Mouse (Mus musculus): ENCODE measurements at regions not wholly inside any gene's neighbourhood (a gene's known extent, or its start where the extent isn't known, plus 50 kb on each side); places are given as distances from the start of the nearest gene placed in this dataset.
A peak's percentile ranks its signal among the peaks of the same experiment; 100 is the strongest.

DNA sequence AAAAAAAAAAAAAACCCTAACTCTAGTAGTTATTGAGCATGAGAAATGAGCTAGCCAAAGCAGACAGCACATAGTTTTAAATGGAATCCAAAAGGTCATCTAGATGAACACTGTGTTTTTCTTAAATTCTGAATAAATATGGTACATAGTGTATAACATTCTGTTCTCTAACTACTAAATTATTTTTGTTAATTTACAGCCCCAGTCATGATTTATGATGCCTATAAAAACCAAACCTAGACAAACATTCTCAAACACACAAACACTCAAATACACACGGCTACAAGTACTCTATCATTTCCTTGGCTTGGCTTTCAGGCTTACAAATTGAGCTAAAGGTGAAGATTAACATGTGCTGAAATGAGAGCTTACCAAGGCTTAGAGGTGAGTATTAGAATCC is 188.8 kb downstream of the Sucnr1 start:
- no peak overlapping the region for H3K4me2 ChIP-seq
- no peaks in the 10 kb centered on the region for H3K36me3 ChIP-seq (ENCODE audit: poor library complexity, severe bottlenecking)
- no peak overlapping the region for H3K27ac ChIP-seq
- H3K9me3 ChIP-seq (replicated peaks): no peaks in the 10 kb centered on the region
- H3K4me3 ChIP-seq: no peak overlapping the region
- no peak for ATAC-seq
- H3K27me3 ChIP-seq: no peaks in the 10 kb centered on the region
- 95% methylated on average over 1 of the region's 1 CpGs for WGBS
- H3K9ac ChIP-seq: no peak overlapping the region
- H3K4me1 ChIP-seq: no peaks in the 10 kb centered on the region

DNA sequence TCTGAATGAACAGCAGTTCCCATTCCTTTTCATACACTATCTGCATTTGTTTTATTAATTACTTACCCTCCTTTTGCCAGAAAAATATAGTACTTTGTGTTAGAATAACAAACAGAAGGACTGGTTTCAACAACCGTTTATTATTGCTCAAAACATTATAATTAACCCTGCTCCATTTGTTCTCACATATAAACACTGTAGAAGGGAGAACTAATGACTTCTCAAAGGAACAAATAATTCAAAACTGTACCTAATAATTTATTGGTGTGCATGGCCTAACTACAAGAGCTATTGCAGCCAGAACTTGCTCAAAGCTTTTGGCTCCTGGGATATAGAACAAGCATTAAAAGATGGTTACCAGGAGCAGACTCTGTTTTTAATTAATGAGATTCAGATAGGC is 192.1 kb downstream of the Sucnr1 start:
- 48% methylated on average over 1 of the region's 1 CpGs for WGBS

DNA sequence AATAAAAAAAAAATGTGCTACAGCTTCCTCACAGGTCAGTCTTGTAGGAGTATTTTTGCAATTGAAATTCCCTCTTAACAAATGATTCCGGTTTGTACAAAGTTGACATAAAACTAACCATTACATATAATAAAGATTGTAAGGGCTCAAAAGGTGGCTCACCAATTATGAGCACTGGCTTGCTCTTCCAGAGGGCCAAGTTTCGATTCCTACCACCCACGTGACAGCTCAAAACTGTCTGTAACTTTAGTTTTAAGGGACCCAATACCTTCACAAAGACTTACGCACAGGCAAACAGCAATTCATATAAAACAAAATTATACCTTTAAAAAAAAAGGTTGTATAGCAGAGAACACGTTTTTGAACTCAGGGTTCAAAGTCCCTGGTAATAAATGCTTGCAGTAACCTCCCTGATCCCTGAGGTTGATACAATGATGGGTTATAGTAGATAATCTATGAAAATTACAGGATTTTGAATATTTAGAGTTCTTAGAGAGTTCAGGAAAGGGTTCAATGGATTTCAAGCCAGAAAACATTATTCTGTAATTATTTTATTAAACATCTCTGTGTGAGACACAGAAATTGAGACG is 193.7 kb downstream of the Sucnr1 start:
- 89% methylated on average over 6 of the region's 6 CpGs for WGBS
- no peak overlapping the region for H3K4me3 ChIP-seq
- H3K27ac ChIP-seq: no peak overlapping the region
- H3K36me3 ChIP-seq (ENCODE audit: poor library complexity, severe bottlenecking): no peaks in the 10 kb centered on the region
- H3K9ac ChIP-seq: no peak overlapping the region
- H3K27me3 ChIP-seq: no peaks in the 10 kb centered on the region
- no peaks in the 10 kb centered on the region for H3K9me3 ChIP-seq (replicated peaks)
- no peak for ATAC-seq
- no peaks in the 10 kb centered on the region for H3K4me1 ChIP-seq
- no peak overlapping the region for H3K4me2 ChIP-seq

More for the DNA sequence above, 192.1 kb downstream of the Sucnr1 start:
- no peak overlapping the region for H3K27ac ChIP-seq
- H3K4me1 ChIP-seq: no peaks in the 10 kb centered on the region
- H3K36me3 ChIP-seq (ENCODE audit: poor library complexity, severe bottlenecking): no peaks in the 10 kb centered on the region
- H3K9me3 ChIP-seq (replicated peaks): no peaks in the 10 kb centered on the region
- H3K4me2 ChIP-seq: no peak overlapping the region
- H3K27me3 ChIP-seq: no peaks in the 10 kb centered on the region
- H3K9ac ChIP-seq: no peak overlapping the region
- peak; percentile 66; the same call in 1 of the 2 replicates for ATAC-seq
- no peak overlapping the region for H3K4me3 ChIP-seq

DNA sequence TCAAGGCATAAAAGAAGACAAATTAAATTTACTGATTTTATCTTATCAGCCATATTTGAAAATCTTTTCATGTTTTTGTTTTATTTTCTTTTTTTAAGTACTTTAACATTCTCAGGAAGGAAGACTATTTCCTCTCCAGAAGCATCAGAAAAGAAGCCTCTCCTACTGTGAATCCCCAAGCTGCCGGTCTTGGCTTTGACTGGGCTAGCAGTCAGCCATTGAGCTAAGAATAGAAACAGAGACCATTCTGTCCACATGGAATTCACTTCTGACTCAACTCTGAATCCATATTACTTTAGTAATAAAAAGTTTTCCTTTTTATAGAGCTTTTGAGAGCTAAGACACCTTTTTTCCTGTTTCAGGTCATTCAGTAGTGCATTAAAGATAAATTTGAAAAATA is 194.8 kb upstream of the Mbnl1 start:
- Histone ChIP-seq H3K4me2 (no peak overlapping the region), H3K4me3 (no peak overlapping the region), H3K9ac (no peak overlapping the region), H3K9me3 (replicated peaks) (no peaks in the 10 kb centered on the region), H3K4me1 (no peaks in the 10 kb centered on the region), H3K27me3 (no peaks in the 10 kb centered on the region), H3K27ac (no peak overlapping the region), H3K36me3 (ENCODE audit: poor library complexity, severe bottlenecking) (no peaks in the 10 kb centered on the region)
- no peak for ATAC-seq
- WGBS: 87% methylated on average over 1 of the region's 1 CpGs

DNA sequence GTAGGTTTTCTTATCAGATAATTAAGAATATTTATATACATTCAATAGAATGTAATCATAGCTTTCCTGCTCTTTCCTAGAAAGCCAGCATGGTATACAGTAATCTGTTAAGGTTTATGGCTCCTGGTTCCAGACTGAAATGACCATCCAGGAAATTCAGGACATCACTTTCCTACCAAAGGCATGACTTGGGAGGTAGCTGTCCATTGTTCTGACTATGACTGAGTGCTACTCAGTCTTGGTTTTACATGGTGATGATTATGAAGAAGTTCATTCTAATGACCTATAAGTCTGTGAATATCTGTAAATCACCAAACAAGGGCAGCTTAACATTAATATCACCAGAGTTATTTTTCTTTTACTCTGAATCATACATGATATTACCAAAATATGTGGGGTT is 191.4 kb upstream of the Mbnl1 start:
- H3K4me1 ChIP-seq: no peaks in the 10 kb centered on the region
- no peak overlapping the region for H3K4me2 ChIP-seq
- H3K4me3 ChIP-seq: no peak overlapping the region
- no peaks in the 10 kb centered on the region for H3K36me3 ChIP-seq (ENCODE audit: poor library complexity, severe bottlenecking)
- H3K27me3 ChIP-seq: no peaks in the 10 kb centered on the region
- ATAC-seq: no peak
- H3K9ac ChIP-seq: no peak overlapping the region
- no peak overlapping the region for H3K27ac ChIP-seq
- H3K9me3 ChIP-seq (replicated peaks): no peaks in the 10 kb centered on the region

DNA sequence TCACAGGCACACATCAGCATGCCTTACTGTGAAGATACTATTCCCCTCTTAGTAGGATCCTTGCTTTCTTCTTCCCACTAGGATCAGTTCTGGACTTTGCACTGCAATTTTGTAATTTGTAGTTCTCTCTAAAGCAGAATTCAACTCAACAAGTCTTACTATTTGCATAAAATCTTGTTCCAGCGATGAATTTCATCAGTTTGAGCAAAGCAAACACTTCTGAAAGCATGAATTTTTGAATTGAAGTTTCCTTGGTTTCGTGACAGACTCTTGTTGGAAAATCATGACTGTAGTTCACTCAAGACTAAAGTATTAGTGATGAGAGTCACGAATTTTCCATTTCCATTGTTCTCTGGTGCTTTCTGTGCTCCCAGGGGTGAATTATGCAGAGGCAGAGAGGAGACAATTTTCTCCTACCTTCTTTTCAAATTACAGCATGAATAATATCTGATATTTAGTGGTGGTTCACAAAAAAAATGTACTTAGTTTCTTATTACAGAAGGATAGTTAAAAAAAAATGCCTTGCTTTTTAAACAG is 190.6 kb upstream of the Mbnl1 start:
- Histone ChIP-seq H3K27me3 (no peaks in the 10 kb centered on the region), H3K36me3 (ENCODE audit: poor library complexity, severe bottlenecking) (no peaks in the 10 kb centered on the region), H3K9ac (no peak overlapping the region), H3K4me2 (no peak overlapping the region), H3K27ac (no peak overlapping the region), H3K4me3 (no peak overlapping the region), H3K9me3 (replicated peaks) (no peaks in the 10 kb centered on the region), H3K4me1 (no peaks in the 10 kb centered on the region)
- ATAC-seq: no peak
- 69% methylated on average over 3 of the region's 3 CpGs for WGBS

DNA sequence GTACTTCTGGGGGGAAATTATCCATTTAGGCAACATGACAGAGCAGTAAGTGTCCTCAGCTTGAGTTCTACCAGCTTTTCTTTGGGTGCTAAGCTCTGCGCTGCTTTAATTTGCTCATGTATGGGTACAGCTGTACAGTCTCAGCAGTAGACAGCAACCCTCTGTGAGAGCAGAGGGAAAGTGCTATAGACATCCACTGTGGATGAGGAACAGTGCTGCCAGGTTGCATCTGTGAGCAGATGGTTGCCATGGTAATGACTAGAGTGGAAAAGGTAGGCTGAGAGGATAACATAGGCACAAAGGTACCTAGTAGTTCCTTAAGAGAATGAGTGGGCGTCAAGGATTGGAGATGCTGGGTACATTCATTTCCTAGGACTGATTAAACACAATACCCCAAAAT is 180.5 kb upstream of the Mbnl1 start:
- Histone ChIP-seq H3K27me3 (no peaks in the 10 kb centered on the region), H3K4me2 (no peak overlapping the region), H3K36me3 (ENCODE audit: poor library complexity, severe bottlenecking) (no peaks in the 10 kb centered on the region), H3K9ac (no peak overlapping the region), H3K4me3 (no peak overlapping the region), H3K27ac (no peak overlapping the region), H3K4me1 (no peaks in the 10 kb centered on the region), H3K9me3 (replicated peaks) (no peaks in the 10 kb centered on the region)
- peak; percentile 81 for ATAC-seq
- 81% methylated on average over 2 of the region's 2 CpGs for WGBS

DNA sequence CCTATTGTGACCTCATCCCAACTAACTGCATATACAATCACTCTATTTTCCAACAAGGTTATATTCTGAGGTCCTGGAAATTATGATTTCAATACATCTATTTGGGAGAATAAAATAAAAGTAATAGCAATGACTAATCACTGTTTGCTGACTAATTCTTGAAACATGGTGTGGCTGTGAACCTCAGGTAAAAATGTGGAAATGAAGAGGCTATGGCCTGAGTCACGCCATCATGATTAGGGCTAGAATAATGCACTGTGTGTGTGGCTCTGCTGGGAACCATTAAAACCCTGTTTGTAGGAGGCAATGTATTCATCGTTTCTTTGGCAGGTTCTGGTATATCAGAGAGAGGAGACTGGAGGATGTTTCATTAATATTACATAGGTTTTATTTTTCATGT is 179.7 kb upstream of the Mbnl1 start:
- Histone ChIP-seq H3K4me2 (no peak overlapping the region), H3K27ac (no peak overlapping the region), H3K4me3 (no peak overlapping the region), H3K27me3 (no peaks in the 10 kb centered on the region), H3K9ac (no peak overlapping the region), H3K4me1 (no peaks in the 10 kb centered on the region), H3K36me3 (ENCODE audit: poor library complexity, severe bottlenecking) (no peaks in the 10 kb centered on the region), H3K9me3 (replicated peaks) (no peaks in the 10 kb centered on the region)
- 84% methylated on average over 2 of the region's 2 CpGs for WGBS
- no peak for ATAC-seq

DNA sequence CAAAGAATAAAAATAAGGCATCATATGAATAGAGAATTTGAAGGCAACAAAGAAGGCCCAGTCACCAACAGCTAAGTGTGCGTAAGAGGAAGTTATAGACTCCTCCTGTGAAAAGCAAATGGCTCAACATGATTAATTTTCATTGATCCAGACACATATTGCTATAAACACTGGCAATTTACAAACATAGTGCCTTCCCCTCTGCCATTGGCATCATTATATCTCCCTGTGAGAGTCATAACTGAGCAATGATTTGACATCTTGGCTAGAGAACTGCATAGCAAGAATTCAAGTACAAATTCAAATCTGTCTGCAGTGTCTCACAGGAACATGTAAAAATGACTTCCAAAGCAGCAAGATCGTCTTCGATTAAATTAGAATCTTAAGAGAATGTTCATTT is 167.2 kb upstream of the Mbnl1 start:
- no peak; the same call in 1 of the 2 replicates for ATAC-seq
- Histone ChIP-seq H3K9me3 (replicated peaks) (no peaks in the 10 kb centered on the region), H3K9ac (no peak overlapping the region), H3K4me3 (no peak overlapping the region), H3K4me2 (no peak overlapping the region), H3K36me3 (ENCODE audit: poor library complexity, severe bottlenecking) (no peaks in the 10 kb centered on the region), H3K4me1 (no peaks in the 10 kb centered on the region), H3K27ac (no peak overlapping the region), H3K27me3 (no peaks in the 10 kb centered on the region)
- 91% methylated on average over 3 of the region's 3 CpGs for WGBS

DNA sequence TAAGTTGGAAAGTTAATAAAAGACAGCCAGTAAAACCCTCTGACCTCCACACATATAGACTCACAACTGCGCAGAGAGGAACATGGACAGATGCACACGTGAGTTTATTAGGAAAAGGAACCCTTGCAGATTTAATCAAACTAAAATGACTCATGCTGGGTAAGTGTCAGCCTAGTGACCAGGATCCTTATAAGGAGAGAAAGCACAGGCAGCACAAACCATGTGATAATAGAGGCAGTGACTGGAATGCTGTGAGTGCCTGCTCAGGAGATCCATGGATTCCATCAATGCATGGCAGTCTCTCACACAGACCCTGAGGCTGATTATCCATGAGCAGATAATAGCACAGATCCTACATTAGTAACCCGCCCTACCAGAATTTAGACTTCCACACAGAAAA is 162.2 kb upstream of the Mbnl1 start:
- Histone ChIP-seq H3K9me3 (replicated peaks) (no peaks in the 10 kb centered on the region), H3K27me3 (no peaks in the 10 kb centered on the region)
- WGBS: 83% methylated on average over 3 of the region's 3 CpGs

DNA sequence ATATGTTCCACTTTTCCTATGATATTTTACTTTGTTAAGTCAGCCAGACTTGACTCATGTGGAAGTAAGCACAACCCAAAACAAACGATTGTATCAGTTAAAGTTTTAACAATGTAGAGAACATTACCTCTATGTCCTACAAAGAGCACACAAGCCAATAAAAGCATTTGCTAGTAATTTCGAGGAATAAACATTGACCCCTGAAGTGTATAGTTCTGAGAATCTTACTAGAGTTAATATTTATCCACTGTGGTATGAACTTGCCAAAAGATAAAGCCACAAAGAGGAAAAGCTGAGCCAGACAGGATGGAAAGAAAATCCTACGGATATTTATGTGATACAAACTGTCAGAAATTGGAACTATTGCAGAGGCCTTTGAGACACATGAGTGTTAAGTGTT is 161.5 kb upstream of the Mbnl1 start:
- ATAC-seq: no peak
- 84% methylated on average over 3 of the region's 3 CpGs for WGBS
- Histone ChIP-seq H3K4me3 (no peak overlapping the region), H3K4me1 (no peaks in the 10 kb centered on the region), H3K9me3 (replicated peaks) (no peaks in the 10 kb centered on the region), H3K27me3 (no peaks in the 10 kb centered on the region), H3K36me3 (ENCODE audit: poor library complexity, severe bottlenecking) (no peaks in the 10 kb centered on the region), H3K4me2 (no peak overlapping the region), H3K27ac (no peak overlapping the region), H3K9ac (no peak overlapping the region)

More for the DNA sequence above, 162.2 kb upstream of the Mbnl1 start:
- Histone ChIP-seq H3K4me1 (no peaks in the 10 kb centered on the region), H3K9ac (no peak overlapping the region), H3K27ac (no peak overlapping the region), H3K4me3 (no peak overlapping the region), H3K36me3 (ENCODE audit: poor library complexity, severe bottlenecking) (no peaks in the 10 kb centered on the region), H3K4me2 (no peak overlapping the region)
- ATAC-seq: no peak

DNA sequence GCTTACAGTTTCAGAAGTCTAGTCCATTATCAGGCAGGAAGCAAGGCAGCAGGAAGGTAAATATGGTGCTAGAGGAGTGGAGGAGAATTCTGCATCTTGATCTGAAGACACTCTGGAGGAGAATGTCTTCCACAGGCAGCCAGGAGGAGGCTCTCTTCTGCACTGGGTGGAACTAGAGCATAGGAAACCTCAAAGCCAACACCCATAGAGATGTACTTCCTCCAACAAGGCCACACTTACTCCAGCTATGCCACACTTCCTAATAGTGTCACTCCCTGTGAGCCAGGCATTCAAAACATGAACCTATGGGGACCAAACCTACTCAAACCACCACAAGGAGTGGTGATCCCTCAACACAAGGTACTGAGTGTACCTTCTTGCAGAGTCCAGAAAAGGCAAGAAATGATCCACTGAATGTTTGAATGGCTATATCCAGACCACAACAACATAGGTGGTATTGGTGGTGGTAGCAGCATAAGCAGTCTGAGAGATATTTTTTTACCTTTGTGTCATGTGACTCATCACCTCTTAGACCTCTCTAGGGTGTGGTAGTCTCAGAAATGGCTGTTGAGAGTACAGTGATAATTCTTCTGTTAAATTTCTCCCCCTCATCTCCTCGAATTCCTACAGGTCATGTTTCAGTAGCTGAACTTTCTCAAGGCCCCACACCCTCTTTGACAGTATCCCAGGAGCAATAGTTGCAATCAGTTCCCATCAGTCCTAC is 152.3 kb upstream of the Mbnl1 start:
- no peak for ATAC-seq
- Histone ChIP-seq H3K4me3 (no peak overlapping the region), H3K4me2 (no peak overlapping the region), H3K36me3 (ENCODE audit: poor library complexity, severe bottlenecking) (no peaks in the 10 kb centered on the region), H3K27me3 (no peaks in the 10 kb centered on the region), H3K27ac (no peak overlapping the region), H3K4me1 (no peaks in the 10 kb centered on the region), H3K9ac (no peak overlapping the region), H3K9me3 (replicated peaks) (no peaks in the 10 kb centered on the region)
- 37% methylated on average over 1 of the region's 1 CpGs for WGBS

DNA sequence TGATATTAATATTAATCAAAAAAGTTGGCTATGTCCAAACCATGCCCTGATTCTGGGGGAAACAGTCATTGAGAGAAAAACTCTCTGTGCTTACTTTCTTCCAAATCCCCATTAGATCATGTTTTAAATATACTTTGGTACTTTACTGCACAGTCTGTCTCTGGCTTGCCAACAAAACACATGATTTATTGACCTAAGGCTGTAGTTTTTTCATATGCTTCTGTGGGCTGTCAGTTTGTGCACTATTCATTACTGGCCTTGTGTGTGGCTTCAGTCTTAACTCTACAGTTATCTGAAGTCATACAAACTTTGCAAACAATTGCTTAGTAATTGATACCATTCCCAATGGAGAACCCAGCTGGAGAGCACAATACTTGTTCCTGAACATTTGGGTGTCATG is 149.1 kb upstream of the Mbnl1 start:
- Histone ChIP-seq H3K9me3 (replicated peaks) (no peaks in the 10 kb centered on the region), H3K9ac (no peak overlapping the region), H3K27me3 (no peaks in the 10 kb centered on the region), H3K36me3 (ENCODE audit: poor library complexity, severe bottlenecking) (no peaks in the 10 kb centered on the region), H3K4me2 (no peak overlapping the region), H3K27ac (no peak overlapping the region), H3K4me1 (no peaks in the 10 kb centered on the region), H3K4me3 (no peak overlapping the region)
- ATAC-seq: no peak

All from forebrain, embryonic 13.5 days (tissue).